Mouse (Mus musculus) neural tube, embryonic 10.5 days (tissue): ENCODE results near the gene Faim.

Experiments
- DNase-seq: peaks from one replicate; pipeline ENCODE4 v3.0.0-alpha.2; 2017; ENCODE audit warnings: low spot score; ENCODE audit errors: extremely low spot score

Faim gene

DNA sequence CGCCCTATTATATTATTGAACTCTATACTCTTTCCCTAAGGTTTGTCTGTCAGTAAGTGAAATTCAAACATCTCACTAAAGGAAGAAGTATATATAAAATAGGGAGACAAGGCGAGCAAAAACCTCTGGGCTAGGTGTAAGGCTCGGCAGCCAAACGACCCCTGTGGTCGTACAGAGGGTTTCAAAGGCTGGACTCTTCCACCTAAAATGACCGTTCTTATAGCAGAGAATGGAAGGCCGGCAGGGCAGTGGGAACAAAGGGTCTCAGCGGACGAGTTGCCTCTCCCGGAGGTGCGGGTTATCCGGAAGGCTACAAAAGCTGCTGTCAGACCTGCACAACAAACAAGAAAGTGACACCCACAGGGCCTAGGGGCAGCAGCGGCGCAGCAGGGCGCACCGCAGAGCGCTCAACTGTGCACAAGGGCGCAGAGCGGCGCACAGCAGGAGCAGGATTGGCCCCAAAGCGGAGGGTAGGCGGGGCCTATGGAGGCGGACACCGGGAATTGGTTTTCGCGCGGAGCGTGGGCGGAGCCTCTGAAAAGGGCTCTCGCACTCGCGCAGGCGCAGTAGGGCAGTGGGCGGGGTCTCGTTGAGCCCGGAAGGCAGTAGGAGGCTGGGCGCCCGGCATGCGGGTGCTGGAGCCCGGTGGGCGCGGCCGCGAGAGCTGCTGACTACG lies at the start of gene Faim:
Gene Faim, plus strand, starts transcription at position 574 of the 676 bp plus-strand sequence.
- DNase-seq: peak; percentile 100

DNA sequence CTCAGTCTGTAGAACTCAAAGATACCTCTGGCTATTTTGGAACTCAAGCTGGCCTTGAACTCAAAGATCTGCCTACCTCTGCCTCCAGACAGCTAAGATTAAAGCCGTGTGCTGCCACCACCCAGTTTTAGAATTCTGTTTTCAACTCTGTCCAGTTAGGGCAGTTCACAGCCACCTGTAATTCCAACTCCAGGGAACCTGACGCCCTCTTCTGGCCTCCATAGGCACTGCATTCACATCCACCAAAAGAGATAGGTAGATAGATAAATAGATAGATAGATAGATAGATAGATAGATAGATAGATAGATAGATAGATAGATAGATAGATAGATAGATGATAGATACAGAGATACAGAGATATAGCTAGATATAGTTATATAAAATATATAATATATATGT lies 46.9 kb upstream of the Faim start:
- DNase-seq: peak; percentile 42

DNA sequence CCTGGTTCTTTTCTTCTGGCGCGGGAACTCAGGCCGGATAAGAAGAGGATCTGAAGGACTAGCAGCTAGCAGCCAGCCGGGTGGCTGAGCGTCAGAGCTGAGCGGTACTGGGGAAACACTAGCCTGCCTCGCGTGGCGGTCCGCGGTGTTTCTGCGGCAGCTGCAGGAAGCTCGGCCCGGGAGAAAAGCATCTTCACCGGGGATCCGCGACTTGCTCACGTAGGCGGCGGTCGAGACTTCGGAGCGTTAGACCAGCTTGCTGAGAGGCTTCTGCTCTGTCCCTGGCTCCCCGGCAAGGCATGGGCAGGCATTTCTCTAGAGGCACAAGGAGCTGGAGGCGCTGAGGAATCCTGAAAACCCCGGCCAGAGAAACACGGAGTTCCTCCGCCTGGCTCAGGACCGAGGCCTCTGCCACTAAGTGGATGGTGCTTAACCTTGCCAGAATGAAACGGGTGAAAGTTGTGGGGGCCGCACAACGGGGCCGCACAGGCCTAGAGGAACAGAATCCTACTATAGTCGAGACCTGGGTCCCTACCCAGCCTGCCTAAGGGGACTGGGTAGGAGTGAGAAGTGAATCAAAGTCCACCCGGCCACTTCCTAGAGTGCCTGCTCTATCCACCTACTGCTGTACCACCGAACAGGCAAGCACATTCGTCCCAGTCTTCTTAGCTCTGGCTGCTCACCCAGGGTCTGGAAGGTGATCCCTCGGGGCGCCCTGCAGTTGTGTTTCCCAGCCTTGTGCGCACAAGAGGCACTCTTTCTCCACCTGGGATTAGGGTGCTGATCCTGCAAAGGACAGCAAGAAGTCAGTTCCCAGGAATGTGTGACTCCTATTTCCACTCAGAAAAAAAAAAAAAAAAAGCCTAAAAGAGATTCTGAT lies 33.8 kb upstream of the Faim start:
- peak; percentile 64 for DNase-seq

DNA sequence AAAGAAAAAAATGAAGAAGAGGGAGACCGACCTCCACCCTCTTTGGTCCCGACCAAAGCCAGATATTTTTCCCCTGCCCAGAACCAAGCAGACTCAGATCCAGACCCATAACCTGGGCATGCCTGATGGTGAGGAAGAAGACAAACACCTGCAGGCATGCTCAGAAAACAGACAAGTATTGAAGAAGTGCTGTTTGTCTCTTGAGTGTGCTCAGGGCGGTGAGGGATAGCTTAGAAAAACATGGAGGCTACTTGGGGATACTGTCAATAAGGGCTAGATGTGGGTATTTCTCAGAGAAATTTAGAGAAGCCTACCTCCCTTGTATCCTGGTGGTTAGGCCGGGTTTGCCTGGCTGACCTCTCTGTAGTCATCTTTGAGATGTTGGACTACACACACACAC lies 32.9 kb upstream of the Faim start:
- no peak for DNase-seq

DNA sequence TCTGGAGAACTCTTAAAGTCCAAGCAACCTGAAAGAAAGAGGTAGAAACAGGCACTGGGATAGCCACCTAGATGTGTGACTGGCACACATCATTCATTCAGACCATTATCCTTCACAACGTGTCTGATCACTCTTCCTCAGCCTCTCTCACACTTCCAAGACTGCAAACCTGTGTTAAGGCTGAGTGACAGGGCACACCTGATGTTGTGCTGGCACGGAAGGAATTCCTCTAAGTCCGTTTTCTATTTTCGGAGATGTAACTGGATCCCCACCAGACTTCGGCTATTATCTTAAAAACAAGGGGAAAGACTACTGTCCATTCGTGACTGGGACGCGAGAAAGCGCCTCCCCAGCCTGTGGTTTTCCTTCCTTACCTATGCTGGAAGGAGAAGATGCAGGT lies 32.3 kb upstream of the Faim start:
- DNase-seq: peak; percentile 42

DNA sequence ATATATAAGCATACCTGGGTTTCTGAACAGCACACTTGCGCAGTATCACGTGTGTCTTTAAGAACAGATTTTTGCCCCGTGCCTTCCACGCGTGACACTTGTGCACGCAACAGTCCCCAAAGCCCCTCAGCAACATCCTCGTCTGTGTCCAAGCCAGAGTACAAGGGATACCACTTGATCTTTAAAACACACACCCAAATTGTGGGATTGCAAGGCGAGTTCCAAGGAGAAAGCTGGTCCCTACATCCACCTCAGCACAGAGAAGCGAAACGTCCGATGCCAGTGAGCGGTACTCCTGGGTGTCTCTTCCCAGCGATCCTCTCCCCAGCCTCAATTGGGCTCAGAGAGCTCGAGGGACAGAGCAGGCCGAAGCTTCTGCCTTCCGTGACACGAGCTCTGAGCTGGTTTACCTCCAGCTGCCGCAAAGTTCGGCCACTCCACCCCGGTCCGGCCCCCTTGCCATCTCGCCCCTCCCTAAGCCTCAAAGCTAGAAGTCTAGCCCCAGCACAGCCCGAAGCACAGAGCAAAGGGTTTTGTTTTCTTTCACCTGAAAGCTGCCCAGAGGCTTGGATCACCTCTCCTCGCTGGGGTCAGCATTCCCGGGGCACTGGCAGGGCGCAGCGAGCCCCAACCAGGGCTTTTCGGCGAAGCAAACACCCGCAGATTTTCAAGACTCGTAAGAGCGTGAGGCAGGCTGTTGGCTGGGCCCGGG lies 31.6 kb upstream of the Faim start:
- peak; percentile 76 for DNase-seq

DNA sequence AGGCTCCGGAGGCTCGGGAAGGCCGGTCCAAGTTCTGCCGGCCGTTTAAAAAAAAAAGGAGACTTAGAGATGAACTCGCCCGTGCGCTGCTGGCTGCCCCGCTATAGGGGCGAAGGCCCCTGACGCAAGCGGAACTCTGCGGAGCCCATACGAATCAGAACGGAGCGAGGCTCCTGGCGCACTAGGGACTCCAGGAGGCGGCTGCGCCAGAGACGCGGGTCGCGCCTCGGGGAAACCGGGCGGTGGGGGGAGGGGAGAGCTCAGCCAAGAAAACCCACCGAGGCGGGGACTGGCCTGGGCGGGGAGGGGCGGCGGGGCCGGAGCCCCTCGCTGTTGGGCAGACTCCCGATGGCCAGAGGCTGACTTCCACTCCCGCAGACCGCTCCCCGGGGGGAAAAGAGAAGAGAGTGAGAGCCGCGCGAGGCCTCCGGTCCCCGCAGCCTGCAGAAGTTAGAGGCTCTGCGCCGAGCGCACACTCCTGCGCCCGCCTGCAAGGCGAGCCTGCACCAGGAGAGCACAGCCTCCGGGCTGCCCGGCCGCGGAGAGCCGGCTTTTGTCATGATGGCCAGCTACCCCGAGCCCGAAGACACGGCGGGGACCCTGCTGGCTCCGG lies 31.0 kb upstream of the Faim start, which contains the start of gene Foxl2:
Gene Foxl2, plus strand, starts transcription at position 186 of the 613 bp plus-strand sequence.
- DNase-seq: peak; percentile 81

DNA sequence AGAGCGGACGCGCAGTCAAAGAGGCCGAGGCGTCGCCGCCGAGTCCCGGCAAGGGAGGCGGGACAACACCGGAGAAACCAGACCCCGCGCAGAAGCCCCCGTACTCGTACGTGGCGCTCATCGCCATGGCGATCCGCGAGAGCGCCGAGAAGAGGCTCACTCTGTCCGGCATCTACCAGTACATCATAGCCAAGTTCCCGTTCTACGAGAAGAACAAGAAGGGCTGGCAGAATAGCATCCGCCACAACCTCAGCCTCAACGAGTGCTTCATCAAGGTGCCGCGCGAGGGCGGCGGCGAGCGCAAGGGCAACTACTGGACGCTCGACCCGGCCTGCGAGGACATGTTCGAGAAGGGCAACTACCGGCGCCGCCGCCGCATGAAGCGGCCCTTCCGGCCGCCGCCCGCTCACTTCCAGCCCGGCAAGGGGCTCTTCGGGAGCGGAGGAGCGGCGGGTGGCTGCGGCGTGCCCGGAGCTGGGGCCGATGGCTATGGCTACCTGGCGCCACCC lies 30.4 kb upstream of the Faim start:
- DNase-seq: peak; percentile 75

DNA sequence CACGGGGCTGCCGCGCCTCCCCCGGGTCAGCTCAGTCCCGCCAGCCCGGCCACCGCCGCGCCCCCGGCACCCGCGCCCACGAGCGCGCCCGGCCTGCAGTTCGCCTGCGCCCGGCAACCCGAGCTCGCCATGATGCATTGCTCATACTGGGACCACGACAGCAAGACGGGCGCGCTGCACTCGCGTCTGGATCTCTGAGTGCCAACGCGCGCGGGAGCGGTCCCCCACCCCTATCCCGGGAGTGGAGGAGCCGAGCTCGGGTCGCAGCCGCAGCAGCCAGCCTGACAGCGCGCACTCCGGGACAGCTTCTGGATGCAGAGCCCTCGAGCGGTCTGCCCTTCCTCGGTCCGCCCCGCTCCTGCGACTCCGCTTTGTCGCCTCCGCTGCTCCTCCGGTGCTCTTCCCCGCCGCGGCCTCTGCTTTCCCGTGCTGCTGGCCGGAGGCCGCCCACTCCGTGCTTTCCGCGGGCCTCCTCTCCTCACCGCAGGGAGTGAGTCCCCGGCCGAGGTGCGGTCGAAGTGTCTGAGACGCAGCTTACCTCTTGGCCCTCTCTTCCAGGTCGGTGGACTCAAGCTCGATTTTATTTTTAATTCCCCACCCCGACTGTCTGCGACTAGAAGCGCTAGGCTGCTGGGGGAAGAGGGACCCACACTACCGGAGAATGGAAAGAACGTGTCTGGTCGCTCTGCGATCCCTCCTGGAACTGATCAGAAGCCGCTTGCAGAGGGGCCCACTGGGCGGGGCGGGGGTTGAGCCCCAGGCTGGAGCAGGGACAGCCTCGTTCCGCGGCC lies 29.4 kb upstream of the Faim start:
- peak; percentile 80 for DNase-seq

DNA sequence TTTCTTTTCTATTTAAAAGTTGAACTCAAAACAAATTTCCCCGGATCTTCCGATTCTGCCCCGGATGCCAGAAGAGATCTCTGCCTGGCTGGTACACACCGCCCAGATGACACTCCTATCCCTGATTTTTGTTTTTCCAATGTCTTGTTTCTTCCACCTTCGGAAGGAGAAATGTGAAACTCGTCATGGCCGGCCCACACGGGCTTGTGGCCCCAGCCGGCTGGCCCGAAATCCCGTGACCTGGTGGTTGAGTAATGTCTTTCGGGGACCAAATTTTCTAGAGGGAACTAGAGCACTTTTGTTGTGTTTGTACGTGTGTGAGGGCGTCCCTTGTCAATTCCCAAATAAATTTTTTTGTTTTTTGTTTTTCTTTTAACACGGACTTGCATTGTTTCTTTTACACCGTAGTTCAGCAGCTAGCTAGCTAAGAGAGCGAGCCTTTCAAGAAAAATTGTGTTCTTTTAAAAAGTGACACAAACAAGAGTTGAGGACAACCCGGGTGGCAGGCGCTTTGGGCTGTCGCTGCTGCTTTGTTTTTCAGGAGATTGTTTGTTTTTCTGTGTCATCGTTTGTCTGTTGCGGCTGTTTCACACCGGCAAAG lies 28.3 kb upstream of the Faim start:
- DNase-seq: peak; percentile 59

DNA sequence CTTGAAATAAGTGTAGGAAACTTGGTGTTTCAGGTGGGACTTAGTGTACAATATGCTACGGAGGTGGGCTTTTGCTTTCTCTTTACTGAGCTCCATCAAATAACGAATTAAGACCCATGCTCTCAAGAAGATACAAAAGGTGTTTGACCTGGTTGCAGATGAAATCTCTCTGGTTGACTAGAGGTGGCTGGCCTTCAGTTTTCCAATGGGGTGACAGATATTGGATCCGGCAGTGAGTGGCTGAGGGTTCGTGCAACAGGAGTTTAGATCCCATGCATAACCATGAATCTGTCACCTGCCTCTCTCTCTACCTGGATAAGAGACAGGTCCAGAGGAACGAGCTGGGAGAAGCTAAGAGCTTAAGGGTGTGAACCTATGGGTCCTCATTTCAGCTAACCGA lies 27.5 kb upstream of the Faim start:
- DNase-seq: peak; percentile 36

DNA sequence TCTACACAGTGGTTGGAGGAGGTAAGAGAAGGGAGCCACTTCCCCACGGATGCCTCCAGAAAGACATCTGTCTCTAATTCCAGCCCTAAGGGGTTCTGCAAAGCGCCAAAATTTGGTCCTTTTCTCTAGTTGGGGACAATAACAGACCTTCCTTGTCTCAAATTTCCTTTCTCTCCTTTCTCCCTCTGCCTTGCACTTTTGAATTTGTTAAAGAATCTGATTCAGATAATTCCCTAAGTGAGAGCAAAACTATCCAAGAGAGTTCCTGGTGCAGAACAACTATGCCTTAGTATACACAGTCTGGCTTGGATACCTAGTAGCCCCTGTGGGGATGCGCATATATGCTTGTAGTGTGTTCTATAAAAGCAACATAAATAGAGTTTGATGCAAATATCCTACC lies 26.3 kb upstream of the Faim start:
- DNase-seq: no peak

DNA sequence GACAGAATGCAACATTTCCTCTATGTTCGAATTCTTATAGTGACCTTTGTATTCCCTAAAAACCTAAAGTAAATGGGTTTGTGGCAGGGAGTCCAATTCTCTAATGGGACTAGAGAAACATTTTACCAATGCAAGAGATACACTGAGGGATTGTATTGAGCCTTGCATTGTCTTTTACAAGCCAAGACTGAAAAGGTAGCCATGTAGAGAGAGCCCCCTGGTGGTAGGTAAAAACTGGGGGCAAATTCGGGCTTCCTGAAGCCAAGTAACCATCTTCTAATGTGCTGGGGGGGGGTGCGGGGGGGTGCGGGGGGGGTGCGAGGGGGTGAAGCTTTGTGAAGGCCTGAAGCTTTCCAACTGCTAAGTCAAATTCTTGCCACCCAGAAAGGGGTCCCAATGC lies 25.8 kb upstream of the Faim start:
- no peak for DNase-seq

DNA sequence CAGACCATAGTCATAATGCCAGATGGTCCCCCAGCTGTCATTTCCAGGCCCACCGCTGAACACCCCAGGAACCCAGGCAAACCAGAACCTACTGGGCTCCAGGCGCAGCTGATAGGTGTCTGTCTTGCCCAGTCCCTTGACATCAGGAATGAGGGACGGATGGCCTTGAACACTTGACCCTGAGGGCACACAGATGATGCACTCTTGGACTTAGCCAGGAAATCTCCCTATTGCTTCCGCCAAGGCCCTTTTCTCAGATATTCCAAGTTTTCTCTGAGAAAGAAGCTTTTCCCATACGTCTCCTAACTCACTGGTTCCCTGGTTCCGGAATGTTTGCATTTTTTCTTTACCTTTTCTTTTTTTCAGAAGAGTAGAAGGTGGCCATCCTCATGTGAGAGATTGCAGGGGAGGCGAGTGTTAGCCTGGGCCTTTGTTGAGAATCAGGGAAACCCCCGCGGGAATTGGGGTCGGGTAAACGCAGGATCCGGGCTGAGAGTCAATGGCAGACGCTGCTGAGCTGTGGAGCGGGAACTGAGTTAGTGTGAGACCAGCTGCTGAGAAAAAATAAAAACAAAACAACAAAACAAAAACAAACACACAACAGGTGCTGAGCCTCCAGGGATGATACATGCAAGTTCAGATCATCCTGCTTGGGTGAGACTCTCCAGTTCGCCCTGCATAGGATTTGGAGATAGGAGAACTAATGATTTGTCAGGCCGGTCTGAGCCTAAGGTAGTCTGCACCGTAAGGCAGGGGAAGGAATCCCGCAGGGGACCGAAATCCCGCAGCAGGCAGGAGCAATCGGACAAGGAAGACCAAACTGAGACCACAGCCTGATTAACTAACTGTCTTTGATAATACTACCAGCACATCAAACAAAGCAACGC lies 24.3 kb upstream of the Faim start:
- peak; percentile 48 for DNase-seq

DNA sequence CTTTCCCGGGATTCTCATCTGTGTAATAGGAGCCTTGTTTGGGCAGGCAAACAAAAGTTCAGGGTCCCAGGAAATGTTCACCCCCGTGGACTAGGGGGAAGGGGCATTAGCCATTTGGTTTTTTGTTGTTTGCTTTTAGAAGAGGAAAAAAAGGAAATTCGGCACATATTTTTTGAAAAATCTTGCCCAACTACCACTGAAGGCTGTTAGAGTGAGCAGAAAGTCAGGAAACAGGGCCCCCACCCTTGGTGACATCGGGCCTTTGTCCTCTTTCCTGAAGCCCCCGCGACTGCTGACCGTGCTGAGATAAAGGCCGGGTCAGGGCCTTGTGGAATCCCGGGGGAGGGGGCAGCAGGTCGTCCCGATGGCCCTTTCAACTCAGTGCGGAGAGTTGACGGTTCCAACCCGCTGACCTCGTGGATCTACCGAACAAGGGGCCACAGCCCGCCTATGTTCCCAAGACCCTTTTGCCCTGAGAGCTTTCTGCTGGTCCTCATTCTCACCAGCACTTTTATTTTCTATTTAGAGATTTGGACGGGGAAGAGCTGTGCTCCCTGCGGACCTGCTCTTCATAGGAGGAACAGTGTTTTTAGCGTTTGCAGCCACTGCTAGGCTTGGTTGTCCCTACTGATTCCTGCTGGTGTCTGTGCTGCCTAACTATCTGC lies 23.6 kb upstream of the Faim start:
- no peak for DNase-seq

DNA sequence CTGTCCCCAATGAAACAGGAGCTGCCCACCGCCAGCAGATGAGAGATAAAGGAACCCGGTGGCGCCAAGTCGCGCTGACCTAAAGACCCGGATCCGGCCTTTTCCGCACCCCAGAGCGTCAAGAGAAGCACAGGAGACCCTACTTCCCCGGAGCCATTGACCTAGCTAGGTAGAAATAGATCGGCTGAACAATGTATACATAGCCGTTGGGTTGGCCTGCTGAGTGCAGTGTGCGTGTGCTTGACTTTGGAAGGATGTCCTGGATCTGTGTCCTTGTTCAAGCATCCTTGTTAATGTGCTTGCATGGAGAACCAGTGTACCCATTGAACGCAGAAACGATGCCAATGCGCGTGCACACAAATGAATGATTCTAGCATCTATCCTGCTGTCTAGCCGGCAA lies 22.5 kb upstream of the Faim start:
- peak; percentile 38 for DNase-seq

DNA sequence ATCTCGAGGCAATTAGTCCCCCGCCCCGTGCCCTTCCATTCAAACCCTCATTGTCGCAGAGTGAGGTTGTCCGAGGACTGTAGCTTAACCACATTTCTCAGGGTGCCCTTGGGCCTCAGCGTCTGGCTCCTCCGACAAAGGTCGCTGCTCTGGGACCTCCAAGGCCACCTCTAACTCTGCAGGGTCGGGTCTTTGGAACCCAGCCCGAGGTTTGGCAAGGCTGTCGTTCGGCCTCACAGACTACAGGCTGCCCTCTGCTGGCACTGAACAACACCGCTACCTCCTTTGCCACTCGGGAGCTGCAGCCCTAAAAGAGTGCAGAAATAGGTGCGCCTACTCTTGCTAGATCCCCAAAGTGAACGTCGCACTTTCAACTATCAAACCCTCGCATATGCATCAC lies 21.1 kb upstream of the Faim start:
- DNase-seq: peak; percentile 58

DNA sequence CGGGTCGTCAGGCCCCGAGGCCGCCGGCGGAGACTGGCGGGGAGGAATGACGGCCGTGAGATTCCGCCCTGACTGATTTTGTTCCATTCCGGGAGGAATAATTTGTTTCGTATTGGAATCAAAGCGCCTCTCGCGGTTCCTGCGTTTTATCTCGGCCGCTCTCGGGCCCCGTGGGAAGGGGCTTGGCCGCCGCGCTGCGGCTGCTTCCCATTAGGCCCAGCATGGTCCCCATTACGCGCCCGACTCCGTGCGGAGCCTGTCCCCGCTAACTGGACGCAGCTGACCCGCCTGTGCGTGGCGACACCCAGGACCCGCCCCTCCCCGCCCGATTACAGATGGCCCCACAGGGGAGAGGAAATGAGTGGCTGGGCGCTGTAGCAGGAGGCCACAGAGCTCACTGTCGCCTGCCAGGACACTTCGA lies 13.1 kb upstream of the Faim start:
- peak; percentile 60 for DNase-seq

DNA sequence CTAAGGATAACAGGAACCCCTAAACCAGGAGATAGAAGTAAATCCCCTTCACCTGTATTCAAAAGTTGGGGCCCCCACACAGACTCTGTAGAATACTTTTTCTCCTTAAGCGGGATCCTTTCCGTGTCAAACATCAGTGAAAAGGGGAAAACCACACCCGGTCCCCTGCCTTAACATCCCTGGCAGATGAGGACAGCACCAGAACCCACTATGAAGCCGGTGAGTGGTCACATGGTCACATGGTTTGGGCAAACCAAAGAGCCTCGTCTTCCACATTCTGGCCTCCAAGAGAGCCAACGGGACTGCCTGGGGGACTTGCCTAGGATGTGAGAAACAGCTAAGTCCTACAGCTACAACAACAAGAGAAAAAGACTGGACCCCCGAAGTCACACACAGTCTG lies 12.6 kb upstream of the Faim start:
- DNase-seq: peak; percentile 38
